Mouse (Mus musculus): ENCODE measurements around the gene Rbms3. TPM values are rescaled to one million over a fixed set of nuclear protein-coding genes. Genes with fewer than 3 reads are reported as not detected.

The Rbms3 gene
- total RNA-seq, 2 experiments from 2014 or later: 11.5 to 13.0 TPM

GRCm38 (mm10) chr9:117364610-117365009 lies 265.1 kb downstream of the Rbms3 start:
- H3K27ac ChIP-seq: no peak overlapping the region
- no peak overlapping the region for H3K4me3 ChIP-seq
- intact Hi-C loops (cut with DNase I): no loop called here

GRCm38 (mm10) chr9:117361431-117361830 lies 268.3 kb downstream of the Rbms3 start:
- H3K27ac ChIP-seq: no peak overlapping the region
- intact Hi-C loops (cut with DNase I): no loop called here
- DNase-seq (ENCODE audit: extremely low spot score in 1 of 2, low spot score in 2 of 2): no peak
- no peak overlapping the region for H3K4me3 ChIP-seq
- no peak for TF ChIP-seq CTCF (IDR thresholded peaks at IDR 0.05)

More at GRCm38 (mm10) chr9:117364610-117365009, 265.1 kb downstream of the Rbms3 start:
- no peak for DNase-seq (ENCODE audit: extremely low spot score in 1 of 2, low spot score in 2 of 2)
- TF ChIP-seq CTCF (IDR thresholded peaks at IDR 0.05): no peak

GRCm38 (mm10) chr9:117356764-117357442 lies 272.8 kb downstream of the Rbms3 start:
- intact Hi-C loops (cut with DNase I): no loop called here
- TF ChIP-seq CTCF (IDR thresholded peaks at IDR 0.05): no peak
- Histone ChIP-seq H3K4me3 (no peak overlapping the region), H3K27ac (no peak overlapping the region)
- peak; percentile 37 to 46 for DNase-seq (ENCODE audit: extremely low spot score in 1 of 2, low spot score in 2 of 2)

- TF ChIP-seq CTCF (IDR thresholded peaks at IDR 0.05): no peak; the same call in 1 of the 2 replicates
- intact Hi-C loops (cut with DNase I): no loop called here
- H3K4me3 ChIP-seq: no peak overlapping the region
- H3K27ac ChIP-seq: no peak overlapping the region
- no peak for DNase-seq (ENCODE audit: extremely low spot score in 1 of 2, low spot score in 2 of 2)
These were observed 274.2 kb downstream of the Rbms3 start for GRCm38 (mm10) chr9:117355501-117355900.

GRCm38 (mm10) chr9:117342336-117342735 lies 287.4 kb downstream of the Rbms3 start:
- Histone ChIP-seq H3K4me3 (no peak overlapping the region), H3K27ac (no peak overlapping the region)
- DNase-seq (ENCODE audit: extremely low spot score in 1 of 2, low spot score in 2 of 2): no peak
- no peak for TF ChIP-seq CTCF (IDR thresholded peaks at IDR 0.05)
- intact Hi-C loops (cut with DNase I): no loop called here

GRCm38 (mm10) chr9:117330681-117331080 lies 299.0 kb downstream of the Rbms3 start:
- Histone ChIP-seq H3K27ac (no peak overlapping the region), H3K4me3 (no peak overlapping the region)
- DNase-seq (ENCODE audit: extremely low spot score in 1 of 2, low spot score in 2 of 2): no peak
- intact Hi-C loops (cut with DNase I): no loop called here
- no peak for TF ChIP-seq CTCF (IDR thresholded peaks at IDR 0.05)

- DNase-seq (ENCODE audit: extremely low spot score in 1 of 2, low spot score in 2 of 2): no peak
- no peak for TF ChIP-seq CTCF (IDR thresholded peaks at IDR 0.05)
- intact Hi-C loops (cut with DNase I): no loop called here
- no peak overlapping the region for H3K27ac ChIP-seq
- H3K4me3 ChIP-seq: no peak overlapping the region
These were observed 310.4 kb downstream of the Rbms3 start for GRCm38 (mm10) chr9:117319271-117319670.

- no peak for DNase-seq (ENCODE audit: extremely low spot score in 1 of 2, low spot score in 2 of 2)
- TF ChIP-seq CTCF (IDR thresholded peaks at IDR 0.05): no peak
- Histone ChIP-seq H3K27ac (no peak overlapping the region), H3K4me3 (no peak overlapping the region)
- intact Hi-C loops (cut with DNase I): no loop called here
These were observed 311.3 kb downstream of the Rbms3 start for GRCm38 (mm10) chr9:117318461-117318860.

GRCm38 (mm10) chr9:117317251-117317650 lies 312.5 kb downstream of the Rbms3 start:
- H3K4me3 ChIP-seq: no peak overlapping the region
- no peak overlapping the region for H3K27ac ChIP-seq
- intact Hi-C loops (cut with DNase I): no loop called here
- DNase-seq (ENCODE audit: extremely low spot score in 1 of 2, low spot score in 2 of 2): no peak
- TF ChIP-seq CTCF (IDR thresholded peaks at IDR 0.05): no peak

GRCm38 (mm10) chr9:117313642-117314041 lies 316.1 kb downstream of the Rbms3 start:
- DNase-seq (ENCODE audit: extremely low spot score in 1 of 2, low spot score in 2 of 2): no peak
- Histone ChIP-seq H3K4me3 (no peak overlapping the region), H3K27ac (no peak overlapping the region)
- no peak for TF ChIP-seq CTCF (IDR thresholded peaks at IDR 0.05)
- intact Hi-C loops (cut with DNase I): no loop called here

GRCm38 (mm10) chr9:117309809-117310208 lies 319.9 kb downstream of the Rbms3 start:
- intact Hi-C loops (cut with DNase I): no loop called here
- no peak overlapping the region for H3K4me3 ChIP-seq
- no peak for DNase-seq (ENCODE audit: extremely low spot score in 1 of 2, low spot score in 2 of 2)
- H3K27ac ChIP-seq: no peak overlapping the region
- peak; percentile 11 for TF ChIP-seq CTCF (IDR thresholded peaks at IDR 0.05)

GRCm38 (mm10) chr9:117298991-117299390 lies 330.7 kb downstream of the Rbms3 start:
- TF ChIP-seq CTCF (IDR thresholded peaks at IDR 0.05): no peak
- intact Hi-C loops (cut with DNase I): no loop called here

More at GRCm38 (mm10) chr9:117298991-117299390, 330.7 kb downstream of the Rbms3 start:
- Histone ChIP-seq H3K4me3 (no peak overlapping the region), H3K27ac (no peak overlapping the region)
- no peak for DNase-seq (ENCODE audit: extremely low spot score in 1 of 2, low spot score in 2 of 2)

All from left cerebral cortex, adult 2 months (tissue).